Mouse (Mus musculus) heart, postnatal 25 days (tissue): Measurements from ENCODE around the gene Mcrip1. TPM values are rescaled to one million over a fixed set of nuclear protein-coding genes. Genes with fewer than 3 reads are reported as not detected.
A peak's percentile ranks its signal among the peaks of the same experiment; 100 is the strongest.

ENCODE experiments used
- DNase-seq: peaks from one replicate; pipeline ENCODE4 v3.0.0; 2022; ENCODE audit warnings: low spot score
- intact Hi-C: fragments of 180-260 bp; cut with DNase I; formaldehyde crosslinking; loops from one replicate; pipeline ENCODE4 v1.15.1; 2025
- total RNA-seq, 2 experiments: library from RNA; stranded (reverse); gene quantifications; 2 replicates each; pipeline ENCODE4 v1.2.3; 2021

The Mcrip1 gene
- total RNA-seq, 2 experiments from 2014 or later: 44.1 to 46.9 TPM

DNA sequence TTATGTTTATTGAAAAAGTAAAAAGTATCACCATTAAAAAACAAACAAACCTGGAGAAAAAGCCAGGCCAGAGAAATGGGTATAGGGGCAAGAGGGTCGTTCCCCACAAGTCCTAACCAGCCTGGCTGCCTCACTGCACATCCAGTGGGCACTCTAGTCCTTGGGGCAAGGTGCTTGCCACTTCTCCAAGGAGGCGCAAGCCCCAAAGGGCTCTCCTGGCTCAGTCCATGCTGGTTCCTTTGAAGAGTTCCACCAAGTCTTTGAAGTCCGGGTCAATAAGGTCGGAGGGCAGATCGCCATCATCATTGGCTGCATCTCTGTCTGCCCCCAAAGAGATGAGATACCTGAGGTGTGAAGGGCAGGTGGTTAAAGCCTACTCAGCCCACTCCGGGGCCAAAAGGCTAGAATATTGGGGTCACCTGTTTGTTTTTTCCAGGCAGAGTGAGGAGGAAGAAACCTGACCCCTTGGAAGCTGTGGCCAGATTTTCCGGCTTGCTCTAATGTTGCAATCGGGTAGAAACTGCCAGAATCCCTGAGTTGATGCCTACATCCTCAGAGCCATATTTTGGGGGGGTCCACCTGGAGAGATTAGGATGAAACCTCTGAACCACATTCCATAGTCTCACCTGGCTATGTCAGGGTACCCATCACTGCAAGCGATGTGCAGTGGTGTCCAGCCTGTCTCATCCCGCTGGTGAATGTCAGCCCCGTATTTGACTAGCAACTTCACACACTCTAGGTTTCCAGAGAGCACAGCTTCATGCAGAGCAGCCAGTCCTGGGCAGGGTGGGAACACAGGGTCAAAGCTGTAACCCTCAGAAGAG, 671 bp upstream of the Mcrip1 start:
- DNase-seq: no peak
- intact Hi-C loops: loop anchor here (1.0 kb wide), 1 partner anchor 22 kb away; no protein-coding TSS in a partner anchor

DNA sequence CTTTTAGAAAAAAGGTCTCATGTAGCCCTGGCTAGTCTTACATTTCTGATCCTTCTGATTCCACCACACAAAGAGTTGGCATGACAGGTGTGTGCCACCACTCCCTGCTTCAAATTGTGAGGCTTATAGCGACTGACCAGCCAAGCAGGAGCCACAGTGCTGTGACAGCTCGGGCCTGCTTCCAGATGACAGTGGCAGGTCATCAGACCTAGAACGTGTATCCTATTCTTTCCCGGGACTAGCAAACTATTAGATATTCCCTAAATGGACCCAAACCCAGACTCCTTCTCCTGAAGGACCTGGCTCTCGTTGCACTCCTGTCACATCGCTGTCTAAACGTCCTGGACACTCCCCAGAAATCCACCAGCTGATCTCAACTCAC, 750 bp downstream of the Mcrip1 start:
- intact Hi-C loops: loop anchor here (1.0 kb wide), 1 partner anchor 24 kb away; no protein-coding TSS in a partner anchor
- DNase-seq: no peak

DNA sequence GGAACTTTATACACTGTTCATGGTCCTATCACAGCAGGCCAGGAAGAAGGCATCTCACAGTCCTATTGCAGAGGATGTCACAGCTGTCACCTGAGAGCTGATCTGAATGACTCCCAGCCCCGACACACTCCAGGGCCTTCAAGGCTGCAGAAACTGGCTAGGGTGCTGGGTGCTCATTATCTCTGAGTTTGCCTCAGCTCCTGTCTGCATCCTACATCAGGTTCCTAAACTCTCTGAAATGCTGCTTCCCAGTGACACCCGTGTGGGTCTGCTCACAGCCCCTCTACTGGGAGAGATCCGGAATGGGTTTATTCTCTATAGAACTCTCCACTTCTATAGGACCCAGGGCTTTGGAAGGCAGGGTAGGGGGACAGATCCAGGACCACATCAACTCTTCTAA, 1.3 kb downstream of the Mcrip1 start:
- intact Hi-C loops: no loop called here
- no peak for DNase-seq

DNA sequence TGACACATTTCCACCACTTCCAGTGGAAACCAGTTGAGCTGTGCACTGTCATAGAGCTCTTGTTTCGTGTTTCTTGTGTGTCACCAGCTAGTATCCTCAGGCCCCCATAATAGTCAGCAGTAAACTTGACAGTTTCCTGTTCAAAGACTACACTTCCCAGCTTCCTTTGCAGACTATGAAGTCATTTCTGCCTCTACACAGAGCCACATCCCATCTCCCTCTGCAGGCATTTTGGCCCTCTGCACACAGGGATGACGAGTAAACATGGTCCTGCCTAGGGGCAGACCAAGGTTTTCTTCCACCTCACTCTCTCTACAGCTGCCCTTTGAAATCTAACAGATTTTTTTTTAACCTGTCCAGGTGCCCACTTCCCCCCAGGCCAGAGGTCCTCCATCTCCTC, 2.1 kb downstream of the Mcrip1 start:
- DNase-seq: no peak
- intact Hi-C loops: no loop called here

DNA sequence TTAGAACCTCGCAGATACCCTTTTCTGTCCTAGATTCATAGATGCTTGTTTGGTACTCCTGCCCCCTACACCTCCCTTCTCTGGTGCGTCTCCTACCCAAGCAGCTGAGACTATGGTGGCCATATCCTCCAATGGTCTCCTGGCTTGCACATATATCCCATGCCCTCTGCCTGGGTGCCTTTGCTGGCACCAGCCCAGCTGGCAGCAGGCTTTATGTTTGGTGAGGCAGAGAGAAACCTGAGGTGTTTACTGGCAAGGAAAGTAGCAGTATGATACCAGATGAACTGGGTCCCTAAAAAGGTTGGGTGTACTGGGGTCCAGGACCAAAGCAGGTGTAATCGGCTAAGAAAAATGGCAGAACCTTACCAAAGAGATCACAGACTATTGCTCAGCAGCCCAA, 3.6 kb downstream of the Mcrip1 start:
- no peak for DNase-seq
- intact Hi-C loops: no loop called here

DNA sequence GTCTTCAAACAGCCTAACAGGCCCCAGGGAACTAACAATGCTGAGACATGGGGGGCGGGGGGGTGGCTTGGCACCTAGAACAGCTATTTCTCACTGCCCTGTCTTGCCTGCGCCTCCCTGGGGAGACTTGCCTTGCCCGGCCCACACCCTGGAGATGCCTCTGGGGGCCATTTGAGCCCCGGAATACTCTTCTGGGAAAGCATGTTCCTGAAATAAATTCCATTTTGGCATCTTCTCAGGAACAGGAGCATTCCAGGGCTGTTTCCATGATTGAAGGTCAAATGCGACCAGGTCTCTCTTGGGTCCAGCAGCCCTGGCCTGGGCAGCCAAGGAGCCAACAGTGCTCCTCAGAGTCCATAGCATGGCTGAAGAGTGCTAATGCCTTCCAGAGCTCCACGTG, 7.2 kb downstream of the Mcrip1 start:
- no peak for DNase-seq
- intact Hi-C loops: no loop called here

DNA sequence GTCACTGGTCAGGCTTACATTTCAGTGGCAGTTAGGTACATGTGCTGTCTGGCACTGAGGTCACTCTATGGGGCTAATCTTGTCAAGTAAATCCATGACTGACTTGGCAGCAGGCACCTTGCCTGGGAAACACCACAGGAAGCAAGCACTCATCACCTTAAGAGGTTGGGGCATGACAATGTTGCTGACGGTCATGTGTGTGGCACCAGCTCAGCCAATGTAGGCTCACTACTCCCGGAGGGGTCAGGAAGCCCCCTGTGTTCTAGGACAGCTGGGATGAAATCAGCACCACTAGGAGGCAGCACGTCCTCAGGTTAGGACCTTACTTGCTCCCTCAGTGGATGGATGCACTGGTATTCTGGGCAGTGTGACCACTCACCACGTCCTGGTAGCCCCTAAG, 7.6 kb downstream of the Mcrip1 start:
- intact Hi-C loops: no loop called here
- DNase-seq: no peak

DNA sequence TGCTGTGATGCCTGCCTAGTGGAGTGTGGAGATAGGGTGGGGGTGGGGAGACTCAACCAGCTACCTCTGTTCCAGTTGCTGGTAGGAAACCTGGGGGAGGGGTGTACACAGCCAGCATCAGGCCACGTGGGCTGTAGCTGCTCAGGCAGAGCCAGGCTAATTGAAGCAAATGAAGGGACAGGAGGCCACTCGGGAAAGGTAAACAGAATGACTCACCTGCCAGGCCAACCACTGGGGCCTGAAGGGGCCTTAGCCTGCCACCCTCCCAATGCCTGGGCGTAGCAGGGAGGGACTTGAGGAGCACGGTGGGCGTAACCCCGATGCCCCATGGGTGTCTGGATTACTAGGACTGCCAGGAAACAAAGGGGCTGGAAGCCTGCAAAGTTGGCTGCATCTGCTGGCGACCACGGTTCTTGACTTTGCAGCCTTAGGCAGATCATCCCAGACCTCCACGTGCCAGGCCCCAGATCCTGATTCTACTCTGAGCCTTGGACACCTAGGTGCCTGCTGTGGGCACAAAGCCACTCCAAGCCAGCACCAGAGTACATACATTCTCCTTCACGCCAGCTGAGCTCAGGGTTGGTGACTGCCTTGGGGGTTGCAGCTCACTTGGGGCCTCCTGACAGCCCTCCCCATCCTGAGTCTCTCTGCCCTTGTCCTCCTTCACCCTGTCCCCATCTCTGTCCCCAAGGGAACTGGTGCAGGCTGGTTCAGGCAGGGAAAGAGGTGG, 10.1 kb downstream of the Mcrip1 start:
- no peak for DNase-seq
- intact Hi-C loops: no loop called here

DNA sequence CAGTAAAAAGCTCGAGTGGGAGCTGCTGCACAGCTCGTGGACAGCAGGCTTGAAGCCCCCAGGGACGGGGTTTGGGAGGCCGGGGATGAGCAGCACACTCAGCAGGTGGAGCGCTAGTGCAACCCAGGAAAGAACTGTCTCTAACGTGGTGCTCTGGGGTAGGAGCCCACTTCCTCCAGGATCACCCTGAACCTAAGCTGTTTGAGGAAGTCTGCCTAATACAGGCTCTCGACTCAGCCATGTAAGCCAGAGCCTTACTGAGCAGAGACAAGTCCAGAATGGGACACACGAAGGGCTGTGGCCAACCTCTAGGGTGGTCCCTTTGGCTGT, 10.6 kb downstream of the Mcrip1 start:
- intact Hi-C loops: loop anchor here (1.0 kb wide), 1 partner anchor 18 kb away; no protein-coding TSS in a partner anchor
- DNase-seq: no peak

DNA sequence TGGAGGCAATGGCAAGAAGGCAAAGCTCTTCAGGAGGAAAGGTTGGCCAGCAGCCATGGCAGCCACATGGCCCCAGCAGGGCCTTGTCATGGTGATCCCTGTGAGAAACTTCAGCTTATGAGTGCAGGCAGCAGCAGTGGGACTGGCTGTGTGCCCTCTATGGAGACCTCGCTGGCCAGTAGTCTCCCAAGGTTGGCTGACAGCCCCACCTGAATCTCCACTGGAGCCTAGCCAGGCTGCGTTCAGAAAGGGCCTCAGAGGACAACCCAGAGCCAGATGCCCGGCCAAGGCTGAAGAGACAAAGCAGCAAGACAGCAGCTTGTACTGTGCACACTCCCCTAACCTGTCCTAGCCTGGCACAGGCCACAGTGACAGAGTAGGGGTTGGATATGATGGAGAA, 11.0 kb downstream of the Mcrip1 start:
- DNase-seq: peak; percentile 49
- intact Hi-C loops: loop anchor here (1.0 kb wide), 1 partner anchor 17 kb away; no protein-coding TSS in a partner anchor

DNA sequence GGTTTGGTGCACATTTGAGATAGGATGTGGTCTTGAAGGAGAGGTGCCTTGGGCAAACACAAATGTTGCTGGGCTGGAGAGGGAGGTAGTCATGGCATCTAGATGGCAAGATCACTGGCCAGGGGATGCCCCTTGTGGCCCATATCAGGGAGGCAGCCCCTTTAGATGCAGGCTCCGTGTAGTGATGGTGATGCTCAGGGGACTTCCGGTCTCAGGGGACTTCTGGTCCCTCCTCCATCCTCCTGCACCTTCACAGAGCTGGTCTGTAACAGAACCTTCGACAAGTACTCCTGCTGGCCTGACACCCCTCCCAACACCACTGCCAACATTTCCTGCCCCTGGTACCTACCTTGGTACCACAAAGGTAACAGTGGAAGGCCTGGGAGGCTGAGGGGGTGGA, 13.7 kb downstream of the Mcrip1 start:
- no peak for DNase-seq
- intact Hi-C loops: no loop called here

DNA sequence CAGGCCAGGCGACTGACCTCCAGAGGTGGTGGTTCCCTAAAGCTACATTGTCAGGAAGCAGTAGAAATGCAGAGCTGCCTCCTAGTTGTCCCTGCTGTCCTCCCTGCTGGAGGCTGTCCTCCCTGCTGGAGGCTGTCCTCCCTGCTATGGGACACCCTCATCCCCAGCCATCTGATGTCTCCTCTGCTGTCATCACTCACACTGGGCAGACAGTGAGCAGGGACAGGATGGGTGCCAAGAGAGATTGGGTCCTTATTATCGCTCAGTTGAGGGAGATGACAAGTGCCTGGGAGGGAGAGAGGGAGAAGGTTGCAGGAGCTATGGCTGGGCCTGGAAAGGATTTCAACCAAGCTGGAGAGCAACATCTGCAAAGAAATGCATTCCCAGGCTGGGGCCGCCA, 14.4 kb downstream of the Mcrip1 start:
- no peak for DNase-seq
- intact Hi-C loops: no loop called here

DNA sequence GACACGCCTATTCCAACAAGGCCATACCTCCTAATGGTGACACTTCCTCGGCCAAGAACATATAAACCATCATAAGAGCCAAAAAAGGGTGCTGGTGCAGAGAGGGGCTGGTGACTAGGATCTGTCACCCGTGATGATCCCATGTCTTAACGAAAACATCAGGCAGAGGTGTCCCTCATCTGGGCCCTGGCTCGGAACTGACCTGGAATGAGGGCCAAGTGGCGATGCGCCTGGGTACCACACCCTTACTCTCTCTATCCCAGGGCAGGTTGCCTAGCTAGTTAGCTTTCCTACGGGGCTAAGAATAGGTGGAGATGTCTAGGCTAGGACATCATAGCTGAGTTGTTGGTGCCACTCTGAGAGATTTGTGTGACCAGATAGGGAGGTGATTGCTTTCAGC, 15.4 kb downstream of the Mcrip1 start:
- intact Hi-C loops: no loop called here

DNA sequence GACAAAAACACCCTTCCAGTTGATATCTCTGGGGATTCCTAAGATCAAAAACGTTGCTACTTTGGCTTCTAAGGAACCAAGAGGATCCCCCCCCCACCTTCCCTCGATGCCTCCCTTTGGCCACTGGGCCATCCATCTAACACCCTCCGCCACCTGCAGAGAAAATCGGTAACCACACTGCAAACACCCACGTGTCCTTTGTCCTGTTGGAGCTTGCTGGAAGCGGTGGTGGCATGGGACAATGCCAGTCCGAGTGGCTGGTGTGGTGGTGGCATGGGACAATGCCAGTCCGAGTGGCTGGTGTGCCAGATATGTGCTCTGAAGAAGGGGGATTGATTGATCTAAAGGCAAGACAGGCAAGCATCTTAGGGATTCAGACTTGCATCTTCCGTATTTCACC, 17.9 kb downstream of the Mcrip1 start:
- intact Hi-C loops: no loop called here

More for the DNA sequence above, 15.4 kb downstream of the Mcrip1 start:
- no peak for DNase-seq

DNA sequence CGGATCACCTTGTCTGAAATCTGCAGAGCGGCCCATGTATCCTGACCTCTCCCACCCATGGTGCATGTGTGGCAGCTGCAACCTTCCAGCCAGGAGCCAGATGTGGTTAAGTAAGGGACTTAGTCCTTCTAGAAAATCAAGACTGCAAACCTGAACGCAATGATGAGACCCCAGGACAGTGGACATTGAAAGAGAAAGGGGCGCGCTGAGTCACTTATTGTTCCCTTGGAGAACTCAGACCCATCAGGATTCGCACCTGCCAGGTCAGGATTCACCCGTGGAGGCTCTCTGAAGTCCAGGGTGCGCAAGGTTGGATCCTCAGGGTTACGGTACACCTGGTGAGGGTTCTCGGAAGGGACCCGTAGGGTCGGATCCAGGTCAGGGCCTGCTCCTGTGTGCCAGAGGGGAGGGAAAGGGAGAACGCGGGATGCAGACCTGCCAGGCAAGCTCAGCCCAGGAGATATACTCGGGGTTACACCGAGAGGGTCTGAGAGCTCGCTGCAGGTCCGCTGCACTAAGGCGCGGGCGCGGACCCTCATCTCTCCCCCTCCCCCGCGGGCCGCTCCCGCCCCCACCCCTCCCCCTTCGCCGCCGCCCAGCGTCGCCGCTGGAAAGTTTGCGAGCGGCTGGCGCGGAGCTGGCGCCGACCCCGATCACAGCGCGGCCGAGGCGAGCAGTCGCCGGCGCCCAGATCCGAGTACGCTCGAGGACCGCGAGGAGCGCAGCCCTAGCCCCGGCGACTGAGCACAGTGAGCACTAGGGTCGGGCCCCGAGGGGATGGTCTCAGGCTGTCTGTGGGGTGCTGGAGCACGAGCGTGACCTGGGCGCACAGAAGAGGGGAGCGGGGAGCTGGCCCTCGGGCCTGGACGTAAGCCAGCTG, 19.2 kb downstream of the Mcrip1 start, which contains the start of gene Gcgr:
TSS of gene Gcgr (plus strand) at position 615 of the 880 bp plus-strand sequence.
- no peak for DNase-seq
- intact Hi-C loops: no loop called here

More for the DNA sequence above, 17.9 kb downstream of the Mcrip1 start:
- no peak for DNase-seq

DNA sequence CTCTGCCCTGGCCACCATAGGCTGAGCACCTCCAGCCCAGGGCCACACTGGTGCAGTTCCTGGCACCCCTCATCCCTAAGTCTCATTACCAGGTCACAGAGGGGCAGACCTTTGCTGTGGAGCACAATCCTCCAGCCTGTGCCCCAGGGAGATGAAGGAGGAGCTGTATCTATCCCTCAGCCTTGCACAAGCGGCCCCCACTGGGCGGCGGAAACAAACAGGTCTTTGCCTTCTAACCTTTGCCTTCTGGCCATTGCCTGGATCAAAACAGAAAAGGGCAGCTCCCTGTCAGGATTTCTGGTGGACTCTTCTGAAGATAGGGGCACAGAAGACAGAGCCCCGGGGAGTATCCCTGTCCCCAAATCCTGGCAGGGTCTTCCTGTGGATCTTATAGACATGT, 20.6 kb downstream of the Mcrip1 start:
- intact Hi-C loops: no loop called here
- no peak for DNase-seq

DNA sequence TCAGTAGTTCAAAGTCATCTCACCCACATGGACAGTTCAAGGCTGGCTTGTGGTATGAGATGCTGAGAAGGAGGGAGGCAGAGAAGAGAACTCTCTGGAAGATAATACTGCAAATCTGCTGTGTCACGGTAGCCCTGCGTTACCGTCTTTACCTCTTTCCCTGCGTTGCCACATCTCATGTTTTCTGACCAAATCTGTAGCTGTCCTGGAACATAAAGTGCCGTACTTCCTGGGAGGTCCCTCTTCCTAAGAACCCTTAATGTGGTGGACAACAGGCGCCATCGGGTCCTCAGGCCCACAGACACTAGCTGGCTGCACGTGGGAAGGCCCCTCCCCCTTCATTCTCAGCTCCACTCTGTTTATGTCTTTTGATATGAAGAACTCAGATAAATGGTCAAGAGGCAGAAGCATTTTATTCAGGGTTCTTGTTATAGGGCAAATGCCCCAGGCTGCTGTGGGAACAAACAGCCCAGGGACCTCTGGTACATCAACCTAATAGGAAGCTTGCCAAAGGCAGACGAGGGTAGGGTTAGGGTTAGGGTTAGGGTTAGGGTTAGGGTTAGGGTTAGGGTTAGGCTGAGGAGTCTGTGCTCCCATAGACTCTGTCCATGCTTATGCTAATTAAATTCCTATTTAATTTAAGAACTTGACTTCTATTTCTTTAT, 21.7 kb downstream of the Mcrip1 start:
- DNase-seq: no peak
- intact Hi-C loops: no loop called here

DNA sequence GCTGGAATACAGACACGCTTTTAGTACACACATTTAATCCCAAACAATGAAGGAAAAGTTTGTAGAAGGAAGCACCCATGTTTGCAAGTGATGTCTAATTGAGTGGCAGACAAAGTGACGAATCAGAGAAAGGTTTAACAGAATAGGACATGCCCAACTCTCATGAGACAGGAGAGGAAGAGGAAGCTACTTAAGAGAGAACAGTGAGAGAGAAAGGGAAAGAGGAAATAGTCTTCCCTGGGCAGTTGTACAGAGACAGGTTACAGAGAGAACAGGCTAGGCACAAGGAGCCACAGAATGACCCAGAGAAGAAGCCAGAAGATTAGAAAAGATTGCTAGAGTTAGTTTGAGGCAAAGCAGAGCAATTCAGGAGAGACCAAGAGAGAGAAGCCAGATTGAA, 23.6 kb downstream of the Mcrip1 start:
- no peak for DNase-seq
- intact Hi-C loops: no loop called here

DNA sequence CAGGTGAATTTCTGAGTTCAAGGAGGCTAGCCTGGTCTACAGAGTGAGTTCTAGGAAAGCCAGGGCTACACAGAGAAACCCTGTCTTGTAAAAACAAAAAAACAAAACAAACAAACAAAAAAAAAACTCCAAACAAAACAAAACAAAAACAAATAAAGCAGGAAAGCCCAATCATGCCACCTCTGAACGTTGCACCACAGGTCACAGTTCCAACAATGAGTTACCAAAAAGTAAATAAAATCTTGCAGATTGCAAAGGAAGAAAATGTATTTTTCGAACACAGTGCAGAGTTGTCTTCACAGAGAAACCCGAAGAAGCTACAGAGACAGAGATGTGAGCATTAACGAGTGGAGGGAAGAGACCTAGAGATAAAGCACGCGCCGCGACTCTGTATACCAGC, 26.9 kb downstream of the Mcrip1 start:
- intact Hi-C loops: no loop called here
- DNase-seq: no peak
